Mouse (Mus musculus) olfactory bulb, adult 2 months (tissue): Measurements from ENCODE around the gene Asphd2.

Source experiments
- CTCF ChIP-seq: fragments of 200-500 bp; IDR thresholded peaks from 2 replicates; pipeline ENCODE4 v1.5.1; 2012; ENCODE audit warnings: low read depth, mild to moderate bottlenecking, low read length, moderate library complexity; ENCODE audit not compliant: insufficient read depth
- POLR2A ChIP-seq: fragments of 200-500 bp; IDR thresholded peaks from 2 replicates; pipeline ENCODE4 v1.6.1; 2012; ENCODE audit warnings: mild to moderate bottlenecking, low read depth, low read length, moderate library complexity; ENCODE audit not compliant: insufficient read depth

DNA sequence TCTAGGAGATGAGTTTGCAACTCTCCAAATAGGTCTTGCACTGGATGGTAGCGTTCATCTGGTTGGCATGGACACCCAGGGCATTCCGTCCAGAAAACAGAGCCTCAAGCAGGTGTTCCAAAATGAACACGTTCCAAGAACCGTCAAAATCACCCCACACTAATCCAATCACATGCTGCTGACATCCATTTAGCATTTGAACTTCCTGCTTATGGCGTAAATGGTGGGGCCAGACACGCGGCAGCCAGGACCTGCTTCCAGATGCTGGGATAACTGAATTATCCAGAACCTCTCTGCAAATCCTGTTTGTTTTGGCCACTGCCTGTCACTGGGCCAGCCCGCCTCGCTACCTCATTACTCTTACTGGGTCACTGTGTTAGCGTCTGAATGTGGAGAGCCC is 4.6 kb upstream of the Asphd2 start:
- no peak for TF ChIP-seq CTCF
- no peak for TF ChIP-seq POLR2A
